Mouse (Mus musculus) lung, embryonic 14.5 days (tissue): ENCODE measurements at regions not wholly inside any gene's neighbourhood (a gene's known extent, or its start where the extent isn't known, plus 50 kb on each side); places are given as distances from the start of the nearest gene placed in this dataset.

Experiments used
- ATAC-seq: fragments of 200-750 bp; cut with Nextera tagmentation; 2 replicates; pipeline ENCODE4 v1.8.0; 2017; ENCODE audit warnings: mild to moderate bottlenecking, moderate TSS enrichment, moderate library complexity; ENCODE audit not compliant: insufficient read depth
- DNase-seq: peaks from one replicate; pipeline ENCODE4 v3.0.0-alpha.2; 2015
- H3K27ac ChIP-seq: fragments of 300-500 bp; sonication (generic); 2 replicates; pipeline ENCODE4 v1.5.1; 2014; ENCODE audit warnings: low read depth, mild to moderate bottlenecking, moderate library complexity
- H3K27me3 ChIP-seq: fragments of 300-500 bp; sonication (generic); 2 replicates; pipeline ENCODE4 v1.6.1; 2014; ENCODE audit warnings: low read length, control low read depth; ENCODE audit not compliant: insufficient read depth
- H3K36me3 ChIP-seq: fragments of 300-500 bp; sonication (generic); 2 replicates; pipeline ENCODE4 v1.6.1; 2014; ENCODE audit warnings: control low read depth; ENCODE audit not compliant: insufficient read depth
- H3K4me1 ChIP-seq: fragments of 300-500 bp; sonication (generic); 2 replicates; pipeline ENCODE4 v1.6.1; 2014; ENCODE audit warnings: antibody characterized with exemption, control low read depth; ENCODE audit not compliant: insufficient read depth
- H3K4me2 ChIP-seq: fragments of 300-500 bp; sonication (generic); 2 replicates; pipeline ENCODE4 v1.6.1; 2014; ENCODE audit warnings: mild to moderate bottlenecking
- H3K4me3 ChIP-seq: fragments of 300-500 bp; sonication (generic); 2 replicates; pipeline ENCODE4 v1.5.1; 2014; ENCODE audit warnings: low read depth, low read length
- H3K9ac ChIP-seq: fragments of 300-500 bp; sonication (generic); 2 replicates; pipeline ENCODE4 v1.6.1; 2014
- H3K9me3 ChIP-seq: fragments of 300-500 bp; sonication (generic); 2 replicates; pipeline ENCODE4 v1.6.1; 2016; ENCODE audit warnings: low read depth, low read length, control low read depth
- CTCF ChIP-seq: IDR thresholded peaks from 2 replicates; pipeline ENCODE4 v1.5.1; 2016; ENCODE audit warnings: antibody characterized with exemption, low read depth
- WGBS: fragments of 180-500 bp; shearing (Covaris S2); extraction: QIAGEN DNeasy Blood & Tissue Kit; methylation state at CpG from one replicate; pipeline ENCODE4 v1.1.7; 2014; 5-methylcytosine and 5-hydroxymethylcytosine counted together

DNA sequence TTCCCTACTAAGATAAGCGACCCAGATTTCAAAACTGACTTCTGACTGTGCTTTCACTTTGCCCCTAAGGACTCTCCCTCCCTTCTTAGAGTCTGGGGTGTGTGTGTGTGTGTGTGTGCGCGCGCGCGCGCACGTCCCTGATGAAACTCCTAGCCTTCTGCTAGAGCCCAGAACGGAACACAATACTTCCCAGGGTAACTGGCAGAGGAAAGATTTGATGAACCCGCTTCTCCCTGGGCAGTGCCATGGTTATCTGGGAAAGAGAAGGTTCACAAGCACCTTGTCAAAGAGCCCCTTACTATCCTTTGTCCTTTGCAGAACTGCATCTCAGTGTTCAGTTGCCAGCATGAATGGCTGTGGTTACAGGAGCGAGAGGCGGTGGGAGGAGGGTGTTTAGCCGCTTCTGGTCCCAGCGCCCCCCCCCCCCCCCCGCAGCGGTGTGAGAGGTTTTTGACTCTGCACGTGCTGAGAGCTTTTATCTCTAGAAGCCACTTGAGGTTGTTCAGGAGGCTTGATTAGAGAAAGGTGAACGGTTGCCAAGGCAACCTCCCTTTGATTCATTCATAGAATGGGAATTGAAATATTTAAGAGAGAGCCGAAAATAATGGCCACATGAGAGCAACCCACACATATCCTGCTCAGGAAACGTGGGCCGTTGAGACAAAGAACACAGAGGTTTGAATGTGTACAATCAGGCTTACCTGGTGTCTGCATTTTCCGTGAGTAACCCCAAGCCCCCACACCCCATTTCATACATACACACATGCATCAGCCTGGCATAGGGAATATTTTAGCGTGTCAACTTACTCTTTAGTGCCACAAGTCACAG, 286.3 kb upstream of the Gm10131 start:
- peak; percentile 85 for ATAC-seq
- H3K4me2 ChIP-seq: peak overlapping the region; percentile 49

GRCm38 (mm10) chr8:34397225-34397582, 285.7 kb upstream of the Gm10131 start:
- Histone ChIP-seq H3K4me2 (peak overlapping the region; percentile 49), H3K4me3 (peak overlapping the region; percentile 24), H3K27ac (peak overlapping the region; percentile 42; the same call in 1 of the 2 replicates), H3K9me3 (no peaks in the 10 kb centered on the region), H3K4me1 (peaks cover 2% of the 10 kb centered on the region; the same call in 1 of the 2 replicates), H3K27me3 (no peaks in the 10 kb centered on the region), H3K9ac (no peak overlapping the region; the same call in 1 of the 2 replicates), H3K36me3 (no peaks in the 10 kb centered on the region)
- 32% methylated on average over 4 of the region's 4 CpGs for WGBS
- no peak for ATAC-seq
- peak; percentile 52 for DNase-seq
- peak; percentile 56 for TF ChIP-seq CTCF

More for the DNA sequence above, 286.3 kb upstream of the Gm10131 start:
- peak; percentile 77 for DNase-seq
- no peak for TF ChIP-seq CTCF
- no peaks in the 10 kb centered on the region for H3K27me3 ChIP-seq
- H3K36me3 ChIP-seq: no peaks in the 10 kb centered on the region
- H3K9me3 ChIP-seq: no peaks in the 10 kb centered on the region
- H3K9ac ChIP-seq: no peak overlapping the region; the same call in 1 of the 2 replicates
- H3K4me3 ChIP-seq: peak overlapping the region; percentile 24
- H3K4me1 ChIP-seq: peaks cover 2% of the 10 kb centered on the region; the same call in 1 of the 2 replicates
- H3K27ac ChIP-seq: peak overlapping the region; percentile 42
- WGBS: 35% methylated on average over 23 of the region's 23 CpGs

GRCm38 (mm10) chr8:34392981-34393828, 281.7 kb upstream of the Gm10131 start:
- ATAC-seq (no peak), DNase-seq (no peak)
- Histone ChIP-seq H3K9me3 (no peaks in the 10 kb centered on the region), H3K9ac (no peak overlapping the region), H3K27ac (no peak overlapping the region), H3K36me3 (no peaks in the 10 kb centered on the region), H3K4me3 (no peak overlapping the region), H3K27me3 (no peaks in the 10 kb centered on the region), H3K4me1 (no peaks in the 10 kb centered on the region), H3K4me2 (no peak overlapping the region)
- TF ChIP-seq CTCF: no peak
- 83% methylated on average over 15 of the region's 15 CpGs for WGBS

GRCm38 (mm10) chr8:34392208-34392980, 280.9 kb upstream of the Gm10131 start:
- Histone ChIP-seq H3K9me3 (no peaks in the 10 kb centered on the region), H3K9ac (no peak overlapping the region), H3K4me3 (no peak overlapping the region), H3K27me3 (no peaks in the 10 kb centered on the region), H3K4me2 (no peak overlapping the region), H3K4me1 (no peaks in the 10 kb centered on the region), H3K36me3 (no peaks in the 10 kb centered on the region), H3K27ac (no peak overlapping the region)
- ATAC-seq: no peak
- no peak for TF ChIP-seq CTCF
- no peak for DNase-seq
- 56% methylated on average over 14 of the region's 14 CpGs for WGBS

DNA sequence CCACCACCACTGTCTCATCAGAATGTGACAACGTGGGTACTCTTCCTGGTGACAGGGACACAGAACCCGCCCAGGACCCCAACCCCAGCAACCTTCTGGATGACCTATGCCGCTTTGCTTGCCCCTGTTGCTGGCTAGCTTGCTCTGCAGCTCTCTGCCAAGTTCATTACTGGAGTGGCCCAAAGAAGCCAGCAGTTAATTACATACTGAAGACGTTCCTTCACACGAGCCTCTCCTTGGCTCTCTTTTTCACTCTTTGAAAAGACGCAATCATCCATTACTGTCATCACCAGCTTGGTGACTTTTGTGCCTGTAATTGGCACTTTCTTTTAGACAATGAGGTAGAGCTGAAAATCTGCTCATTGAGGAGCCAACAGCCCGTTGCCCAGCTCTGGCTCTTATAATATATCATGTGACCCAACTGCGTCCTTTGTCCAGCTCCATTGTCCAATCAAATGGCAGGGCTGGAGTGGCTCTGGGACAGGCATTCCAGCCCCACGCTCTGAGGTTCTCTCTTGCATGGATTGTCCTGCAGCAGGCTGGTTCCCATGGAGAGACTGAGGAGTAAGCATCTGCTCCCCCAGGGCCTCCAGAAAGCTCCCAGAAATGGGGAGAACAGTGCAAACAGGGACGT, 274.4 kb upstream of the Gm10131 start:
- no peak for DNase-seq
- H3K27me3 ChIP-seq: no peaks in the 10 kb centered on the region
- no peak overlapping the region for H3K27ac ChIP-seq
- H3K4me2 ChIP-seq: no peak overlapping the region
- H3K4me1 ChIP-seq: no peaks in the 10 kb centered on the region
- no peak overlapping the region for H3K9ac ChIP-seq
- no peaks in the 10 kb centered on the region for H3K36me3 ChIP-seq
- no peak for TF ChIP-seq CTCF
- 74% methylated on average over 10 of the region's 10 CpGs for WGBS
- H3K4me3 ChIP-seq: no peak overlapping the region
- no peak for ATAC-seq
- no peaks in the 10 kb centered on the region for H3K9me3 ChIP-seq

GRCm38 (mm10) chr8:34380615-34381014, 269.1 kb upstream of the Gm10131 start:
- DNase-seq (no peak), ATAC-seq (no peak)
- H3K27ac ChIP-seq: no peak overlapping the region
- no peaks in the 10 kb centered on the region for H3K9me3 ChIP-seq
- no peak overlapping the region for H3K9ac ChIP-seq
- no peak overlapping the region for H3K4me2 ChIP-seq
- no peaks in the 10 kb centered on the region for H3K4me1 ChIP-seq
- no peaks in the 10 kb centered on the region for H3K27me3 ChIP-seq
- WGBS: 65% methylated on average over 19 of the region's 19 CpGs
- no peaks in the 10 kb centered on the region for H3K36me3 ChIP-seq
- no peak overlapping the region for H3K4me3 ChIP-seq
- TF ChIP-seq CTCF: no peak
